Mouse (Mus musculus): ENCODE results near the gene Myg1.
A peak's percentile ranks its signal among the peaks of the same experiment; 100 is the strongest.

The Myg1 gene

GRCm38 (mm10) chr15:102341580-102341979 lies 10.1 kb downstream of the Myg1 start:
- no peak for ATAC-seq (ENCODE audit: insufficient number of reproducible peaks, low FRiP score, low TSS enrichment)

GRCm38 (mm10) chr15:102344490-102344889 lies 13.0 kb downstream of the Myg1 start:
- no peak for ATAC-seq (ENCODE audit: insufficient number of reproducible peaks, low FRiP score, low TSS enrichment)

GRCm38 (mm10) chr15:102346444-102346843 lies 14.9 kb downstream of the Myg1 start:
- ATAC-seq (ENCODE audit: insufficient number of reproducible peaks, low FRiP score, low TSS enrichment): no peak

- ATAC-seq (ENCODE audit: insufficient number of reproducible peaks, low FRiP score, low TSS enrichment): peak; percentile 87
These were observed 18.8 kb downstream of the Myg1 start, which contains the start of gene Aaas for GRCm38 (mm10) chr15:102350138-102350941. Gene Aaas, minus strand, starts transcription at chr15:102350771.

GRCm38 (mm10) chr15:102350942-102351291 lies 19.4 kb downstream of the Myg1 start:
- peak; percentile 31; the same call in 1 of the 2 replicates for ATAC-seq (ENCODE audit: insufficient number of reproducible peaks, low FRiP score, low TSS enrichment)

GRCm38 (mm10) chr15:102352177-102352576 lies 20.7 kb downstream of the Myg1 start:
- no peak for ATAC-seq (ENCODE audit: insufficient number of reproducible peaks, low FRiP score, low TSS enrichment)

GRCm38 (mm10) chr15:102353986-102354385 lies 22.5 kb downstream of the Myg1 start:
- no peak for ATAC-seq (ENCODE audit: insufficient number of reproducible peaks, low FRiP score, low TSS enrichment)

GRCm38 (mm10) chr15:102355134-102355870 lies 23.8 kb downstream of the Myg1 start:
- no peak for ATAC-seq (ENCODE audit: insufficient number of reproducible peaks, low FRiP score, low TSS enrichment)

- ATAC-seq (ENCODE audit: insufficient number of reproducible peaks, low FRiP score, low TSS enrichment): no peak
These were observed 24.4 kb downstream of the Myg1 start for GRCm38 (mm10) chr15:102355871-102356441.

GRCm38 (mm10) chr15:102356501-102357325 lies 25.2 kb downstream of the Myg1 start:
- no peak for ATAC-seq (ENCODE audit: insufficient number of reproducible peaks, low FRiP score, low TSS enrichment)

- ATAC-seq (ENCODE audit: insufficient number of reproducible peaks, low FRiP score, low TSS enrichment): no peak
These were observed 26.6 kb downstream of the Myg1 start for GRCm38 (mm10) chr15:102358126-102358525.

GRCm38 (mm10) chr15:102358834-102359233 lies 27.3 kb downstream of the Myg1 start:
- ATAC-seq (ENCODE audit: insufficient number of reproducible peaks, low FRiP score, low TSS enrichment): no peak

- ATAC-seq (ENCODE audit: insufficient number of reproducible peaks, low FRiP score, low TSS enrichment): no peak
These were observed 31.1 kb downstream of the Myg1 start for GRCm38 (mm10) chr15:102362648-102363047.

GRCm38 (mm10) chr15:102364678-102365077 lies 33.2 kb downstream of the Myg1 start:
- ATAC-seq (ENCODE audit: insufficient number of reproducible peaks, low FRiP score, low TSS enrichment): no peak

GRCm38 (mm10) chr15:102366238-102366637 lies 34.7 kb downstream of the Myg1 start:
- ATAC-seq (ENCODE audit: insufficient number of reproducible peaks, low FRiP score, low TSS enrichment): no peak

GRCm38 (mm10) chr15:102366733-102367344 lies 35.3 kb downstream of the Myg1 start, which contains the start of gene Sp7:
Gene Sp7, minus strand, starts transcription at chr15:102367182.
- ATAC-seq (ENCODE audit: insufficient number of reproducible peaks, low FRiP score, low TSS enrichment): no peak

GRCm38 (mm10) chr15:102369972-102370371 lies 38.5 kb downstream of the Myg1 start:
- ATAC-seq (ENCODE audit: insufficient number of reproducible peaks, low FRiP score, low TSS enrichment): no peak

- no peak for ATAC-seq (ENCODE audit: insufficient number of reproducible peaks, low FRiP score, low TSS enrichment)
These were observed 39.2 kb downstream of the Myg1 start for GRCm38 (mm10) chr15:102370727-102371126.

- ATAC-seq (ENCODE audit: insufficient number of reproducible peaks, low FRiP score, low TSS enrichment): 0 out of 2 replicates have a peak, but pooled peaks have one; percentile 26
These were observed 45.1 kb downstream of the Myg1 start for GRCm38 (mm10) chr15:102376453-102377162.
